Mouse (Mus musculus) cerebellum, adult 2 months (tissue): ENCODE measurements around the gene Rab24.

Experiments
- CTCF ChIP-seq: fragments of 200-500 bp; IDR thresholded peaks from 2 replicates; pipeline ENCODE4 v1.5.1; 2011; ENCODE audit warnings: low read depth, mild to moderate bottlenecking, control low read depth, low read length, moderate library complexity, borderline replicate concordance; ENCODE audit not compliant: insufficient read depth
- POLR2A ChIP-seq: fragments of 200-500 bp; IDR thresholded peaks from 2 replicates; pipeline ENCODE4 v1.6.1; 2011; ENCODE audit warnings: low read length, control low read depth, borderline replicate concordance; ENCODE audit not compliant: insufficient read depth

- TF ChIP-seq CTCF (no peak), POLR2A (no peak)
Measured at GRCm38 (mm10) chr13:55288854-55289253, 32.9 kb downstream of the Rab24 start.
